Mouse (Mus musculus): ENCODE results near the gene Dclre1b.

GRCm38 (mm10) chr3:103832426-103832825 is 23.2 kb upstream of the Dclre1b start, which contains the start of gene Bcl2l15:
- TF ChIP-seq CTCF (IDR thresholded peaks at IDR 0.05) (no peak), EP300 (IDR thresholded peaks at IDR 0.05; ENCODE audit: insufficient read depth, low read depth, low read length) (no peak), POLR2A (IDR thresholded peaks at IDR 0.05; ENCODE audit: insufficient read depth, low read depth, low read length) (no peak)

Data from heart, adult 2 months (tissue).